Mouse (Mus musculus) cerebellum, adult 11-12 months (tissue): ENCODE measurements at regions not wholly inside any gene's neighbourhood (a gene's known extent, or its start where the extent isn't known, plus 50 kb on each side); places are given as distances from the start of the nearest gene placed in this dataset.

ENCODE experiments used
- DNase-seq: peaks from one replicate; pipeline ENCODE4 v3.0.0; 2022

DNA sequence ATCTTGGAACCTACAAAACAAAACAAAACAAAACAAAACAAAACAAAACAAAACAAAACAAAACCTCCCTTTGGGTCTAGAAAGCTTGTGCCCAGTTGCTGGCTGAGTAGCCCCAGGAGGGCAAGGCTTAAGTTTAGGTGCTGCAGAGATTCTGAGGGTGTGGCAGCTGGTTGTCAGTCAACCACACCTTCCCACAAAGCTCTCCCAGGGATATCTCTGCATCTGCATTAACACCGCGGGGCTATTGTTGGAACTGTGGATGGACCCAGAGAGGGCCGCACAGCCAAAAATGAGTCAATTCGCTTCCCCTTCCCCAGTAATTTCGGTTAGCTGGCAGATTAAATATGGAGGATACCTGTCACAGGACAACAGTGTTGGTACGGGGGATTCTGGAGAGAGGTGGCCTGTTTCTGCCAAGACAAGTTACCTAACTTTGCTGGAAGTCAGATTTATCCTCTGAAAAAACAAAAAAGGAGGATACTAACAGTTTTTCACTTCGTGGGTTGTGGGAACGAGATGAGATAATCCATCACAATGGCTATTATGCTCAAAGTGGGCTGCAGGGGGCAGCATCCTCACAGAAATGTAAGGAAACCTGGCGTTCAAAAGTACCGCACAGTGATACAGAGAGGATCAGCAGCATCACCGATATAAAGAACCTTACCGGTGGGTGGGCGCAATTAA lies 96.7 kb downstream of the 1500009L16Rik start:
- DNase-seq = peak; percentile 62

- no peak for DNase-seq
Measured at GRCm38 (mm10) chr10:83819950-83820275, 97.2 kb downstream of the 1500009L16Rik start.

DNA sequence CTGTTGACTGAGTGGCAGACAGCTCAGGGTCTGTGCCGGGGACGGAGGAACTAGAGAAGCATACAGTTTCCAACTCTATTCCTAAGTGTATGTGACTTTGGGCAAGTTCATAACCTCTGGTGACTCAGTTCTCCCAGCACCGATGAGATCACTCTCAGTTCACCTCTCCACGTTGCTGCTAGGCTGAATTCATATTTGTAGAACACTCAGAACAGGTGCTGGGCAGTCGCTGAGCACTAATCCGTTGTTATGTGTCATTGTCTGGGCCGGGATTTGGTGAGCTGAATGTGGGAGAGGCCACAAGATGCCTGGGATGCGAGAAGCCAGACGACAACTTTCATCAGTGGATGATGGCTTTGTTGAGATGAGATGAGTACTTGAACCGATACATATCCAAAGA lies 98.4 kb downstream of the 1500009L16Rik start:
- DNase-seq = no peak

GRCm38 (mm10) chr10:83826105-83826504 lies 103.4 kb downstream of the 1500009L16Rik start:
- DNase-seq = no peak

DNA sequence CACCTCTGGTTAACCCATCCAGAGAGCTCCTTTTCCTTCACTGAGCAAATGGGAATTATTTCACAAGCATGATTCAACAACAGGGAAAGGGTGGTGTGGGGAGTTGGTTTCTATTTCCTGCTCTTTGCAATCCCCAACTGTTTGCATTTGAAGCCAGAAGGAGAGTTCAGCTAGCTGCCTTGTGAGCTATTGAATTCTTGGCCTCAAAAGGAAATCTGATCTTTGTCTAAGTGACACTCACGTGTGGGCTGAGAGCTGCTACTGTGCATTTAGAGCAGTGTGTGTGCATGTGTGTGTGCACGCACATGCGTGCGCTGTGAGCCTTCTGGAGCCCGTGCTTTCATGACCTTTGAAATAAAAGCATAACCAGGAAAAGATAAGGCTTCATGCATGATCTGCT lies 113.7 kb downstream of the 1500009L16Rik start:
- no peak for DNase-seq

DNA sequence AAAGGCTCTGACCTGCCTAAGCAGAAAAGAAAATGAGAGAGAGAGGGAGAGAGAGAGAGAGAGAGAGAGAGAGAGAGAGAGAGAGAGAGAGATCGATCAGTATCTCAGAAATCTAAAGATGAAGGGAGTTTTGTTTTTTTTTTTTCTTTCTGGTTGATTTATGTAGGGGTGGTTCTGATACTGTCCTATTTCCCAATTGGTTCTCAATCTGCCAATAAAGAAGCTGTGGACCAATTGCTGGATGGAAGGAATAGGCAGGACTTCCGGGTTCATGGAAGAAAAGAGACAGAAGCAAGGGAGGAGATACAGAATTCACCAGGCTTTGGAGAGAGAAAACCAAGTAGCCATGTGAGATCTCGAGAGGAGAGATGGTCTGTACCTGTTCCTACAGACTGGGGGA lies 117.6 kb downstream of the 1500009L16Rik start:
- no peak for DNase-seq

DNA sequence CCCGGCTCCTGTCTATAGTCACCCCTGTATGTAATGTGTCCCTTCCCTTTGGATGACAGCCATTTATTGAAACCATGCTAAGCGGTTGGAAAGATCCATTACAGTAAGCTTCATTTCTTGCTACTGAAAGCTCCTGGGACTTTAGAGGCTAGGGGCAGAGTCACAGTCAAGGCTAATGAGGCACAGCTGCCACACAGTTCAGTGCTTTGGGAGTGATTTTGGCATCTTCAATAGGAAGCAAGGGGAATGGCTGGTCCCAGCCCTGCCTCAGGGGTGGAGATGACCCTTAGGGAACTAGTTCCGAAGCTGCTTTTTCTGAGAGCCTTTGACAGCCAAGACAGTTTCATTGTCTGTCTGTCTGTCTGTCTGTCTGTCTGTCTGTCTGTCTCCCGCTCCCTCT lies 128.2 kb downstream of the 1500009L16Rik start:
- DNase-seq = no peak

DNA sequence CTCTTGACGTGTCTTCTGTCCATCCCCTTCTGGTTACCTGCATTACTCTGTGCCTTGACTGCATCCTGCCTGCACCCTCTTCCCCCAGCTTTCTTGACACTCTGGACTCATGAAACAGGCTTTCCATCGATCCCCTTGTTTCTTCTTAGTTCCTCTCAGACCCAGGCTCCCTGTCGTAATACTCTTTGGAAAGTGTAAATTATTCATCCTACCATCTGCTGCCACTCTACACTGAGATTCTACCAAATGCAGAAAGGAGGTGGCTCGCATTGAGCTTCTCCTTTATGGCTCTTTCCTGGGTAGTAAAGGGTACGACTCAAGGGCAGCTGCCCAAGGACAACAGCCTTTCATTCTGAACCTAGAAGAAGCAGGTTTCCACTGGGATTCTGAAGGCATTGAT lies 129.5 kb downstream of the 1500009L16Rik start:
- DNase-seq = no peak

- DNase-seq = no peak
Measured at GRCm38 (mm10) chr10:83852806-83853205, 130.1 kb downstream of the 1500009L16Rik start.

GRCm38 (mm10) chr10:83857794-83858442 lies 135.3 kb downstream of the 1500009L16Rik start:
- no peak for DNase-seq

- no peak for DNase-seq
Measured at GRCm38 (mm10) chr10:83858689-83859088, 136.0 kb downstream of the 1500009L16Rik start.

DNA sequence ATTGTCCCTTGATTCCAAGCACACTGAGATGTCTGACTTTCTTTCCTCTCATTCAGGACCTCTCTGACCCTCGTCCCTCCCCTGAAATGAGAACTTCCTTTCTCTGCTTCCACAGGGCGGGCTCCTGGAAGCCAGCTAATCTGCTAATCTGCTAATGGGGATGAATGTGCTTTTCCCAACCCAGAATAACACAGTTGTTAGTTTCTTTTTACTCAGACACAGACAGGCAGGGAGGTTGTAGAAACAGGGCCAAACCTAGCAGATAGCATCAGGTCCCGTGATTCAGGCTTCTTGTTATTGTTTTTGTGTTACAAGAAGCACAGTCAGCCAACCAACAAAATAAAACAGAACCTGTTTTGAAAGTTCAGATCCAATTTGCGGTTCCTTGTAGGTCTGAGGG lies 137.0 kb downstream of the 1500009L16Rik start:
- DNase-seq = no peak

DNA sequence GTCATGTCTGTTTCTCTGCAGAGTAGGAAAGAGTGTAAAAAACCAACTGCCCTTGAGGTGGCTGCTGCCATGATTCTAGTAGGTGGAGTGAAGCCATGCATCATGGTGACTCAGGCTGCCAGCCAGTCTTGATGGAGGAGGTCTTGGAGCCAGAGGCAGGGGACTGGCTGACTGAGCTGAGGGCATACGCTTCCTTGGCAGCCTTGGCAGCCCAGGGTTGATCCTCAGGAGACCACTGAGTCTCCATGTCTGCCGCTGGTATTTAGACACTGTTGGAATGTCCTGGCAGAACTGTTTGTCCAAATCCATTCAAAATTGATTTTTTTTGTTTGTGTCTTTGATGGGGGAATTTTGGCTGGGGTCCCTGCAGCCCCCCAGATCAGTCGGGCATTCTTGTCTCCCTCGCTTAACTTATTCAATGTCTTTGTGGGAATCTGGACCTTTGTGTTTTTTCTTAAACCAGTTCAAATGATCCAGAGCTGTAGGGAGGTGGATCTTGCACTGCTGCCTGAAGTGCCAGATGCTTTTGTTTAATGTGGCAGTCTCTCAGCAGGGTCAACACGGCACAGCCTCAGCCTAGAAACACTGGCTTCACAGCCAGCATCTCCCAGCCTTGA lies 139.0 kb downstream of the 1500009L16Rik start:
- DNase-seq = peak; percentile 19

GRCm38 (mm10) chr10:83864591-83864990 lies 141.9 kb downstream of the 1500009L16Rik start:
- DNase-seq = no peak

DNA sequence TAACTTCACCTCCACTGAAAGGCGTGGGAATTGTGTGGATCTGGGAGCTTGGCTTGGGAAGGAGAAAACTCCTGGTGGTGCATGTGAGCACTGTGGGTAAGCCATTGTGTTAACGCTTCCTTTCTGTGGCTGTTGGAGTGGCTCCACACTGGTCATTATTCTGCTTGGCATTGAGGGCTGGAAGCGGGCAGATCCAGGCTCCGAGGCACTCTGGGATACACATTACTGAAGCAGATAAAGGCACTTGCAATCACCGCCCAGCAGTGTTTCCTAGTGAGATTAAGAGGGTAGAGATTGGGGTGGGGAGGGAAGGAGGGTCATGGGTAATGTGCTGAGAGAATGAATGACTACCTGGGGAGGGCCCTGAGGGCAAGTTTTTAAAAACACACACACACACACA lies 143.3 kb downstream of the 1500009L16Rik start:
- no peak for DNase-seq

- DNase-seq = no peak
Measured at GRCm38 (mm10) chr10:83871736-83872400, 149.2 kb downstream of the 1500009L16Rik start.

DNA sequence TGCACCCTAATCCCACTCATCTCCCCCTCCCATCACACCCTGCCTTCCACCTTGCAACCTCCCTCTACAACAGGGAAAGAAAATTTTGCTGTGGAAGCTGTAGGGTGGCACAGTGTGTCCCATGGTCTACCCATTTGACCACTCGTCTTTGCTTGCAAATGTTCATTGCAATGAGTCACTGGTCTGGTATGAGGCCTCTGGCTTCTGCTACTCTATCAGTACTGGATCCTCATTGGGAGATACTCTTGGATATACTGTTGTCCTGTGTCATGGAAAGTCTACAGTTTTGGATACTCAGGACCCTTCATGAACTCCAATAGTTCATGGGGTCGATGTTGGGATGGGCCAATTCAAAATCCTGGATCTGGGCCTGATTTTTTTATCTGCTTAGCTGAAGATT lies 156.1 kb downstream of the 1500009L16Rik start:
- no peak for DNase-seq

- DNase-seq = no peak
Measured at GRCm38 (mm10) chr10:83882119-83882890, 159.6 kb downstream of the 1500009L16Rik start.

DNA sequence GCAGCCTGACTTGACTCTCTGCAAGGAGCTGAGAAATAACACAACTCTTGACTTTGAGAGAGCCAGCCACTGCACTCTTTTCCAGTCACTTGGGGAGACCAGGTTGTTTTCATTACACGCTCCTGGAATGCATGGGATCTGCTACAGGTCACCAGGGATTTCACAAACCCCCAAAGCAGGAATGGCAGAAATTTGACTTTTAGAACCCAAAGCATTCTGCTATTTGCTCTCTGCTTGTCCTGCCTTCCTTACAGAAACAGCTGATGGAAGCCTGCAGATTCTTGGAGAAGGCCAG lies 160.2 kb downstream of the 1500009L16Rik start:
- DNase-seq = no peak

GRCm38 (mm10) chr10:83884553-83884952 lies 161.9 kb downstream of the 1500009L16Rik start:
- DNase-seq = no peak

- no peak for DNase-seq
Measured at GRCm38 (mm10) chr10:83888587-83888986, 165.9 kb downstream of the 1500009L16Rik start.

DNA sequence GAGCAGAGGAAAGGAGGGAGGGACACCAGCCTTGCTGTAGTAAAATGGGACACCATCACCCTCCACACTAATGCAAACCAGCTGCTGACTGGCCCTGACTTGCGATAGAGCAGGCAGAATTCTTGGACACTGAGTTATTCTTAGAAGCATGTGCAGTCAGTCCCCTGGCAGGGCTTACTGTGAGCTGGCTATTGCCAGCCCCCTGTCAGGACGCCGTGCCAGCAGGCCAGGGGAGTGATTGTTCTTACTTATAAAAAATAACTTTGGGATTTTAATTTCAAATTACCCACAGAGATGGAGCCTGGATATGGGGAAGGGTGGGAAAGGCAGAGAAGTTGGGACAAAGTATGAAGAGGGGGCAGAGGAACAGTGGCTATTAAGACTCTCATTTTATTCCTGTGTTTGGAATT lies 173.1 kb downstream of the 1500009L16Rik start:
- DNase-seq = no peak

DNA sequence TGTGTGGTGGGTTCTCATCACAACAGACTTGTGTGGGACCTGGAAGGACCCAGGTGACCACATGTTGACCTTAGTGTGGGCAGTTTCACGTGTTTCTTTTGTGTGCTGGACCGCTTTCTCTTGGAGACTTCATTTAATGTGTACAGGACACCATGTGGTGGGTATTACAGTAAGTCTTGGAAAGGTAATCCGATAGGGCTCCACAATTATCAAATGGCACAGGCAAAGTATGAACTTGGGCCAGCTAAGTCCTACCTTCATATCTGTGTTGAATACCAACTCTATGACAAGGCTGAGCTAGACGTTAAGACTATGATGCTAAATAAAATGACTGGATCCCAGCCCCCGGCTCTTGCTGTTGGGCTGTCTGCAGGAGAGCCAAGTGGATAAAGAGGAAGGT lies 173.5 kb downstream of the 1500009L16Rik start:
- no peak for DNase-seq
